Mouse (Mus musculus): ENCODE measurements at regions not wholly inside any gene's neighbourhood (a gene's known extent, or its start where the extent isn't known, plus 50 kb on each side); places are given as distances from the start of the nearest gene placed in this dataset.
"Not testable (repeated sequence)": the region's sequence is repeated elsewhere in the genome, so short reads cannot be mapped to it uniquely, and the experiment has no call there.

GRCm38 (mm10) chr13:75295818-75296217 is 206.2 kb downstream of the Pcsk1 start:
- 86% methylated on average over 4 of the region's 4 CpGs for WGBS
- Histone ChIP-seq H3K4me3 (no peak overlapping the region), H3K4me2 (no peak overlapping the region), H3K4me1 (replicated peaks) (no peaks in the 10 kb centered on the region), H3K9me3 (no peaks in the 10 kb centered on the region), H3K27me3 (no peaks in the 10 kb centered on the region), H3K9ac (no peak overlapping the region), H3K36me3 (no peaks in the 10 kb centered on the region), H3K27ac (replicated peaks) (no peak overlapping the region)
- ATAC-seq (ENCODE audit: low FRiP score, low read depth): peak; percentile 78; the same call in 1 of the 2 replicates

- Histone ChIP-seq H3K27me3 (no peaks in the 10 kb centered on the region), H3K4me3 (no peak overlapping the region), H3K36me3 (no peaks in the 10 kb centered on the region), H3K4me1 (replicated peaks) (no peaks in the 10 kb centered on the region), H3K9ac (no peak overlapping the region), H3K4me2 (no peak overlapping the region), H3K27ac (replicated peaks) (no peak overlapping the region), H3K9me3 (no peaks in the 10 kb centered on the region)
- ATAC-seq (ENCODE audit: low FRiP score, low read depth): no peak
These were observed 230.2 kb downstream of the Pcsk1 start for GRCm38 (mm10) chr13:75319780-75320179.

GRCm38 (mm10) chr13:75320239-75320638 is 230.6 kb downstream of the Pcsk1 start:
- H3K4me3 ChIP-seq: no peak overlapping the region
- no peaks in the 10 kb centered on the region for H3K4me1 ChIP-seq (replicated peaks)
- H3K36me3 ChIP-seq: no peaks in the 10 kb centered on the region
- H3K4me2 ChIP-seq: no peak overlapping the region
- H3K27ac ChIP-seq (replicated peaks): no peak overlapping the region
- no peak for ATAC-seq (ENCODE audit: low FRiP score, low read depth)
- WGBS: 75% methylated on average over 1 of the region's 1 CpGs
- H3K9ac ChIP-seq: no peak overlapping the region
- H3K9me3 ChIP-seq: no peaks in the 10 kb centered on the region
- H3K27me3 ChIP-seq: no peaks in the 10 kb centered on the region

GRCm38 (mm10) chr13:75337054-75337453 is 247.4 kb downstream of the Pcsk1 start:
- H3K36me3 ChIP-seq: no peaks in the 10 kb centered on the region
- 90% methylated on average over 5 of the region's 5 CpGs for WGBS
- no peaks in the 10 kb centered on the region for H3K9me3 ChIP-seq
- no peak overlapping the region for H3K4me2 ChIP-seq
- H3K27me3 ChIP-seq: no peaks in the 10 kb centered on the region
- no peak overlapping the region for H3K9ac ChIP-seq
- H3K27ac ChIP-seq (replicated peaks): no peak overlapping the region
- no peak overlapping the region for H3K4me3 ChIP-seq
- ATAC-seq (ENCODE audit: low FRiP score, low read depth): no peak
- H3K4me1 ChIP-seq (replicated peaks): no peaks in the 10 kb centered on the region

- no peak overlapping the region for H3K27ac ChIP-seq (replicated peaks)
- WGBS: 88% methylated on average over 7 of the region's 7 CpGs
- no peak overlapping the region for H3K4me3 ChIP-seq
- no peak overlapping the region for H3K9ac ChIP-seq
- H3K27me3 ChIP-seq: no peaks in the 10 kb centered on the region
- no peaks in the 10 kb centered on the region for H3K36me3 ChIP-seq
- H3K4me2 ChIP-seq: no peak overlapping the region
- no peaks in the 10 kb centered on the region for H3K9me3 ChIP-seq
- H3K4me1 ChIP-seq (replicated peaks): no peaks in the 10 kb centered on the region
- ATAC-seq (ENCODE audit: low FRiP score, low read depth): no peak
These were observed 253.8 kb downstream of the Pcsk1 start for GRCm38 (mm10) chr13:75343422-75343821.

- ATAC-seq (ENCODE audit: low FRiP score, low read depth): no peak
- Histone ChIP-seq H3K4me3 (no peak overlapping the region), H3K4me2 (no peak overlapping the region), H3K27ac (replicated peaks) (no peak overlapping the region), H3K4me1 (replicated peaks) (no peaks in the 10 kb centered on the region), H3K36me3 (no peaks in the 10 kb centered on the region), H3K9me3 (no peaks in the 10 kb centered on the region), H3K27me3 (no peaks in the 10 kb centered on the region), H3K9ac (no peak overlapping the region)
- WGBS: 86% methylated on average over 3 of the region's 3 CpGs
These were observed 277.2 kb downstream of the Pcsk1 start for GRCm38 (mm10) chr13:75366723-75367426.

- no peak overlapping the region for H3K4me2 ChIP-seq
- H3K36me3 ChIP-seq: no peaks in the 10 kb centered on the region
- H3K9me3 ChIP-seq: no peaks in the 10 kb centered on the region
- 61% methylated on average over 7 of the region's 7 CpGs for WGBS
- no peak overlapping the region for H3K27ac ChIP-seq (replicated peaks)
- H3K9ac ChIP-seq: no peak overlapping the region
- ATAC-seq (ENCODE audit: low FRiP score, low read depth): no peak
- no peaks in the 10 kb centered on the region for H3K4me1 ChIP-seq (replicated peaks)
- no peaks in the 10 kb centered on the region for H3K27me3 ChIP-seq
- H3K4me3 ChIP-seq: no peak overlapping the region
These were observed 278.7 kb downstream of the Pcsk1 start for GRCm38 (mm10) chr13:75368249-75368800.

- not testable (repeated sequence) for H3K9me3 ChIP-seq; ATAC-seq (ENCODE audit: low FRiP score, low read depth); H3K27ac ChIP-seq (replicated peaks); H3K27me3 ChIP-seq; H3K36me3 ChIP-seq; H3K4me1 ChIP-seq (replicated peaks); H3K4me3 ChIP-seq; H3K4me2 ChIP-seq; H3K9ac ChIP-seq
- WGBS: 95% methylated on average over 3 of the region's 3 CpGs
These were observed 287.5 kb downstream of the Pcsk1 start for GRCm38 (mm10) chr13:75377100-75377499.

- Histone ChIP-seq H3K9ac (no peak overlapping the region), H3K4me3 (no peak overlapping the region), H3K4me1 (replicated peaks) (no peaks in the 10 kb centered on the region), H3K27me3 (no peaks in the 10 kb centered on the region), H3K27ac (replicated peaks) (no peak overlapping the region), H3K9me3 (no peaks in the 10 kb centered on the region), H3K36me3 (no peaks in the 10 kb centered on the region), H3K4me2 (no peak overlapping the region)
- WGBS: 81% methylated on average over 1 of the region's 1 CpGs
- ATAC-seq (ENCODE audit: low FRiP score, low read depth): no peak
These were observed 288.1 kb downstream of the Pcsk1 start for GRCm38 (mm10) chr13:75377717-75378116.

GRCm38 (mm10) chr13:75384631-75385340 is 295.2 kb downstream of the Pcsk1 start:
- Histone ChIP-seq H3K36me3 (no peaks in the 10 kb centered on the region), H3K4me1 (replicated peaks) (no peaks in the 10 kb centered on the region), H3K27me3 (no peaks in the 10 kb centered on the region), H3K9me3 (no peaks in the 10 kb centered on the region), H3K27ac (replicated peaks) (no peak overlapping the region), H3K4me3 (no peak overlapping the region), H3K4me2 (no peak overlapping the region), H3K9ac (no peak overlapping the region)
- ATAC-seq (ENCODE audit: low FRiP score, low read depth): no peak
- 76% methylated on average over 4 of the region's 4 CpGs for WGBS

GRCm38 (mm10) chr13:75389211-75389610 is 299.6 kb downstream of the Pcsk1 start:
- Histone ChIP-seq H3K4me2 (no peak overlapping the region), H3K36me3 (no peaks in the 10 kb centered on the region), H3K27me3 (no peaks in the 10 kb centered on the region), H3K9ac (no peak overlapping the region), H3K4me1 (replicated peaks) (no peaks in the 10 kb centered on the region), H3K4me3 (no peak overlapping the region), H3K27ac (replicated peaks) (no peak overlapping the region), H3K9me3 (no peaks in the 10 kb centered on the region)
- WGBS: 85% methylated on average over 1 of the region's 1 CpGs
- ATAC-seq (ENCODE audit: low FRiP score, low read depth): no peak

- Histone ChIP-seq H3K9ac (no peak overlapping the region), H3K4me3 (no peak overlapping the region), H3K9me3 (no peaks in the 10 kb centered on the region), H3K27me3 (no peaks in the 10 kb centered on the region), H3K4me1 (replicated peaks) (no peaks in the 10 kb centered on the region), H3K4me2 (no peak overlapping the region), H3K27ac (replicated peaks) (no peak overlapping the region), H3K36me3 (no peaks in the 10 kb centered on the region)
- 96% methylated on average over 1 of the region's 1 CpGs for WGBS
- no peak for ATAC-seq (ENCODE audit: low FRiP score, low read depth)
These were observed 300.6 kb downstream of the Pcsk1 start for GRCm38 (mm10) chr13:75390177-75390576.

Measured in hindbrain, embryonic 15.5 days (tissue).